Mouse (Mus musculus): ENCODE measurements around the gene Ccr4.
"Not testable (repeated sequence)": the region's sequence is repeated elsewhere in the genome, so short reads cannot be mapped to it uniquely, and the experiment has no call there.

Ccr4 gene

GRCm38 (mm10) chr9:114522501-114522900 lies 17.8 kb upstream of the Ccr4 start:
- no peak for DNase-seq (ENCODE audit: low spot score)

GRCm38 (mm10) chr9:114522041-114522440 lies 17.3 kb upstream of the Ccr4 start:
- DNase-seq (ENCODE audit: low spot score): no peak

GRCm38 (mm10) chr9:114520529-114520928 lies 15.8 kb upstream of the Ccr4 start:
- DNase-seq (ENCODE audit: low spot score): not testable (repeated sequence)

GRCm38 (mm10) chr9:114518812-114519477 lies 14.2 kb upstream of the Ccr4 start:
- DNase-seq (ENCODE audit: low spot score): no peak

GRCm38 (mm10) chr9:114517924-114518497 lies 13.3 kb upstream of the Ccr4 start:
- DNase-seq (ENCODE audit: low spot score): no peak

GRCm38 (mm10) chr9:114515364-114515763 lies 10.6 kb upstream of the Ccr4 start, which contains the start of gene C130032M10Rik:
C130032M10Rik (plus strand) TSS chr9:114515697.
- no peak for DNase-seq (ENCODE audit: low spot score)

GRCm38 (mm10) chr9:114512831-114513230 lies 8.1 kb upstream of the Ccr4 start:
- no peak for DNase-seq (ENCODE audit: low spot score)

- DNase-seq (ENCODE audit: low spot score): no peak
Measured at GRCm38 (mm10) chr9:114509785-114510184, 5.1 kb upstream of the Ccr4 start.

- DNase-seq (ENCODE audit: low spot score): no peak
Measured at GRCm38 (mm10) chr9:114507421-114507820, 2.7 kb upstream of the Ccr4 start.

GRCm38 (mm10) chr9:114506564-114506963 lies 1.8 kb upstream of the Ccr4 start:
- DNase-seq (ENCODE audit: low spot score): no peak

- no peak for DNase-seq (ENCODE audit: low spot score)
Measured at GRCm38 (mm10) chr9:114502711-114503427, 1.8 kb downstream of the Ccr4 start.

GRCm38 (mm10) chr9:114501913-114502312 lies 2.8 kb downstream of the Ccr4 start:
- DNase-seq (ENCODE audit: low spot score): no peak

- DNase-seq (ENCODE audit: low spot score): no peak
Measured at GRCm38 (mm10) chr9:114501111-114501510, 3.6 kb downstream of the Ccr4 start.

- DNase-seq (ENCODE audit: low spot score): peak; percentile 50
Measured at GRCm38 (mm10) chr9:114499783-114500515, 4.8 kb downstream of the Ccr4 start.

GRCm38 (mm10) chr9:114498218-114498617 lies 6.5 kb downstream of the Ccr4 start:
- DNase-seq (ENCODE audit: low spot score): peak; percentile 83

- no peak for DNase-seq (ENCODE audit: low spot score)
Measured at GRCm38 (mm10) chr9:114496469-114496868, 8.2 kb downstream of the Ccr4 start.

GRCm38 (mm10) chr9:114487481-114488258 lies 17.0 kb downstream of the Ccr4 start:
- DNase-seq (ENCODE audit: low spot score): no peak

GRCm38 (mm10) chr9:114486808-114487207 lies 17.9 kb downstream of the Ccr4 start:
- no peak for DNase-seq (ENCODE audit: low spot score)

GRCm38 (mm10) chr9:114484771-114485170 lies 19.9 kb downstream of the Ccr4 start:
- no peak for DNase-seq (ENCODE audit: low spot score)

- no peak for DNase-seq (ENCODE audit: low spot score)
Measured at GRCm38 (mm10) chr9:114480940-114481339, 23.8 kb downstream of the Ccr4 start.

GRCm38 (mm10) chr9:114477019-114477418 lies 27.7 kb downstream of the Ccr4 start:
- no peak for DNase-seq (ENCODE audit: low spot score)

GRCm38 (mm10) chr9:114471892-114472291 lies 32.8 kb downstream of the Ccr4 start:
- no peak for DNase-seq (ENCODE audit: low spot score)
